Mouse (Mus musculus) kidney, adult 2 months (tissue): ENCODE data around the gene Caskin2. TPM values are rescaled to one million over a fixed set of nuclear protein-coding genes. Genes with fewer than 3 reads are reported as not detected.

Experiments
- DNase-seq: peaks from one replicate; pipeline ENCODE4 v3.0.0; 2021
- H3K27ac ChIP-seq: fragments of 200-500 bp; 2 replicates; pipeline ENCODE4 v1.5.1; 2012; ENCODE audit warnings: low read depth, low read length, control low read depth, inconsistent platforms; ENCODE audit not compliant: insufficient read depth
- H3K27me3 ChIP-seq: fragments of 200-500 bp; replicated peaks from 2 replicates; pipeline ENCODE4 v1.6.1; 2012; ENCODE audit warnings: mild to moderate bottlenecking, moderate library complexity, low read length, inconsistent platforms; ENCODE audit not compliant: control insufficient read depth, insufficient read depth
- H3K36me3 ChIP-seq: fragments of 200-500 bp; 2 replicates; pipeline ENCODE4 v1.6.1; 2012; ENCODE audit warnings: mild to moderate bottlenecking, moderate library complexity, low read length, inconsistent platforms; ENCODE audit not compliant: control insufficient read depth, insufficient read depth
- H3K4me1 ChIP-seq: fragments of 200-500 bp; 2 replicates; pipeline ENCODE4 v1.6.1; 2011; ENCODE audit warnings: low read length; ENCODE audit not compliant: control insufficient read depth, insufficient read depth
- H3K4me3 ChIP-seq: fragments of 200-500 bp; 2 replicates; pipeline ENCODE4 v1.5.1; 2011; ENCODE audit warnings: mild to moderate bottlenecking, low read depth, low read length, control low read depth; ENCODE audit not compliant: insufficient read depth
- CTCF ChIP-seq: fragments of 200-500 bp; conservative IDR thresholded peaks from 2 replicates; pipeline ENCODE4 v1.5.1; 2011; ENCODE audit warnings: low read depth, mild to moderate bottlenecking, control low read depth, low read length, moderate library complexity, mixed read lengths; ENCODE audit not compliant: insufficient read depth, insufficient read length
- POLR2A ChIP-seq: fragments of 200-500 bp; IDR thresholded peaks from one replicate; pipeline ENCODE4 v1.6.1; 2011; ENCODE audit warnings: low read depth, low read length, control low read depth
- WGBS: fragments of 180-500 bp; shearing (Covaris S2); methylation state at CpG from one replicate; pipeline ENCODE4 v1.1.7; 2018; 5-methylcytosine and 5-hydroxymethylcytosine counted together
- polyA plus RNA-seq: library from polyadenylated mRNA; depleted of rRNA; stranded (reverse); fragments of >200 nt; gene quantifications from 2 replicates; pipeline ENCODE4 v1.2.3, GENCODE M21; 2012

Caskin2 gene
- polyA plus RNA-seq, 1 experiment: 36.9 TPM

GRCm38 (mm10) chr11:115837606-115838345 is 24.3 kb upstream of the Caskin2 start:
- WGBS: 44% methylated on average over 22 of the region's 22 CpGs
- TF ChIP-seq POLR2A (no peak), CTCF (no peak)
- H3K27me3 ChIP-seq: no peaks in the 10 kb centered on the region
- peak; percentile 72 for DNase-seq
- H3K27ac ChIP-seq: peak overlapping the region; percentile 42
- H3K4me3 ChIP-seq: no peak overlapping the region
- H3K4me1 ChIP-seq: peaks cover 87% of the 10 kb centered on the region
- no peaks in the 10 kb centered on the region for H3K36me3 ChIP-seq

- Histone ChIP-seq H3K27me3 (no peaks in the 10 kb centered on the region), H3K27ac (peak overlapping the region; percentile 42), H3K4me3 (no peak overlapping the region), H3K36me3 (no peaks in the 10 kb centered on the region), H3K4me1 (peaks cover 87% of the 10 kb centered on the region)
- TF ChIP-seq CTCF (no peak), POLR2A (no peak)
- DNase-seq: peak; percentile 84
- 30% methylated on average over 11 of the region's 11 CpGs for WGBS
These were observed 23.4 kb upstream of the Caskin2 start for GRCm38 (mm10) chr11:115836656-115837395.

GRCm38 (mm10) chr11:115834033-115834432 is 20.6 kb upstream of the Caskin2 start:
- TF ChIP-seq CTCF: no peak
- no peak for TF ChIP-seq POLR2A
- Histone ChIP-seq H3K4me3 (peak overlapping the region; percentile 19), H3K27ac (peak overlapping the region; percentile 96), H3K27me3 (no peaks in the 10 kb centered on the region), H3K4me1 (peaks cover 96% of the 10 kb centered on the region), H3K36me3 (no peaks in the 10 kb centered on the region)
- DNase-seq: peak; percentile 76
- WGBS: 31% methylated on average over 6 of the region's 6 CpGs

- Histone ChIP-seq H3K4me1 (peaks cover 90% of the 10 kb centered on the region), H3K4me3 (no peak overlapping the region), H3K27ac (peak overlapping the region; percentile 96), H3K27me3 (no peaks in the 10 kb centered on the region), H3K36me3 (no peaks in the 10 kb centered on the region)
- peak; percentile 78 for DNase-seq
- WGBS: 16% methylated on average over 8 of the region's 8 CpGs
- TF ChIP-seq CTCF (0 out of 2 replicates have a peak, but pooled peaks have one; percentile 10), POLR2A (no peak)
These were observed 19.6 kb upstream of the Caskin2 start for GRCm38 (mm10) chr11:115833021-115833513.

GRCm38 (mm10) chr11:115832523-115832922 is 19.1 kb upstream of the Caskin2 start:
- Histone ChIP-seq H3K4me1 (peaks cover 86% of the 10 kb centered on the region), H3K27me3 (no peaks in the 10 kb centered on the region), H3K27ac (peak overlapping the region; percentile 96), H3K36me3 (no peaks in the 10 kb centered on the region), H3K4me3 (peak overlapping the region; percentile 24; the same call in 1 of the 2 replicates)
- DNase-seq: peak; percentile 97
- no peak for TF ChIP-seq POLR2A
- TF ChIP-seq CTCF: no peak
- whole genome bisulfite sequencing: 7% methylated on average over 8 of the region's 8 CpGs

- H3K27me3 ChIP-seq: no peaks in the 10 kb centered on the region
- peak overlapping the region; percentile 96 for H3K27ac ChIP-seq
- peak overlapping the region; percentile 24; the same call in 1 of the 2 replicates for H3K4me3 ChIP-seq
- DNase-seq: no peak
- H3K4me1 ChIP-seq: peaks cover 85% of the 10 kb centered on the region
- 38% methylated on average over 6 of the region's 6 CpGs for WGBS
- no peaks in the 10 kb centered on the region for H3K36me3 ChIP-seq
- TF ChIP-seq POLR2A (no peak), CTCF (no peak)
These were observed 18.6 kb upstream of the Caskin2 start for GRCm38 (mm10) chr11:115832064-115832463.

- WGBS: 26% methylated on average over 3 of the region's 3 CpGs
- Histone ChIP-seq H3K27me3 (no peaks in the 10 kb centered on the region), H3K36me3 (no peaks in the 10 kb centered on the region), H3K27ac (peak overlapping the region; percentile 96), H3K4me1 (peaks cover 82% of the 10 kb centered on the region), H3K4me3 (no peak overlapping the region)
- TF ChIP-seq CTCF: no peak
- DNase-seq: no peak
These were observed 18.1 kb upstream of the Caskin2 start for GRCm38 (mm10) chr11:115831518-115831917.
